Mouse (Mus musculus): ENCODE measurements at regions not wholly inside any gene's neighbourhood (a gene's known extent, or its start where the extent isn't known, plus 50 kb on each side); places are given as distances from the start of the nearest gene placed in this dataset.

DNA sequence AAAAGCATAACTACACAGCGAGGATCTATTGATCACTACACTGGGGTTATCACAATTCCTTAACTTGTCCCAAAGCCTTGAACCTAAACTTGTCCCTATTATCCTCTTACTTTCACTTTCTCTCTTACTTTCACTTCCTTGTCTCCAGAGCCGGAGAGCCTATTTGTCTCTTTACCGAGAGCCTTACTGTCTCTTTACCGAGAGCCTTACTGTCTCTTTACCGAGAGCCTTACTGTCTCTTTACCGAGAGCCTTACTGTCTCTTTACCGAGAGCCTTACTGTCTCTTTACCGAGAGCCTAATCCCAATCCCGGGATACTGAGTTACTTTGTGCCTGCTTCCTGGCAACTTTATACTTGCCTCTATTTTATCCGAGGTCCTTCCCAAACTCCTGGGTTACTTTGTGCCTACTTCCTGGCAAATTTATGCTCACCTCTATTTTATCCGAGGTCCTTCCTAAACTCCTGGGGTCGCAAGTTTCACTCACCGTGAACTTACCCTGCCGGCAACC lies 335.3 kb upstream of the Ccng1 start:
- peak in 1 of 2 experiments; percentile 3 for DNase-seq (ENCODE audit: low spot score in 2 of 2)

DNA sequence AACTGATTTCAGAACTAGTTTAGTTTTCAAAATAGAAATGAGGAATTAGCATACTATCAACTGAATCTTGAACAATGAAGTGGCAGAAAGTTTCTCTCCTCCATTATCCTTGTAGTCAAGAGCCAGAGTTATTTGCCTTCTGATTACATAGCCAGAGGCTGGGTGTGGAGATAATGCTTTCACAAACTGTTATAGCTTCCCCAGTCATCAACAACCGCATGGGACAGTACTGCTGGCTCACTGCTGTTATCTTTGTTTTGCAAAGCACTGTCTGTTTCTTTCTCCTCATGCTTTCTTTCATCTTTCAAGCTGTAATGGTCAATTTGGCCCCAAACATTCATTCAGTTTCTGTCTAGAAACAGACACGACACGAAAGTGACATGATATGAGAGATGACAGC lies 308.5 kb upstream of the Ccng1 start:
- no peak for DNase-seq (ENCODE audit: low spot score in 2 of 2)

DNA sequence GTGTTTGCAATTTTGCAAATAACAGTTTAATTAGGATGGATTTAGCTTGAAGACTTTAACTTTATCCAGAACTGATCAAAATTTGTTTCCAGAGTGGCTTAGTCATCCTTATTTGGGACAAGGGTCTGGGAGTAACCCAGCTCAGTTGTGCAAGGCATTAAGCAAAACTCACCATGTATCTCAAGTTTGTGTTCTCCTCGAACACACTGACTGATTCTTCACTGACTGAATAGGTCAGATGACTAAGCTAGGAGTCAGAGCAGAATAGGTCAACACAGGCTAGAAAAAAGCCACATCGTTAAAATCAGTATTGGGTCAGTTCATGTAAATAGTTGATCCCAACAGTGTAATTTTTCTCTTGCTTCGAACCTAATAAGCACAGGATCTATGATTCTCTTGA lies 302.7 kb upstream of the Ccng1 start:
- no peak for DNase-seq (ENCODE audit: low spot score in 2 of 2)

DNA sequence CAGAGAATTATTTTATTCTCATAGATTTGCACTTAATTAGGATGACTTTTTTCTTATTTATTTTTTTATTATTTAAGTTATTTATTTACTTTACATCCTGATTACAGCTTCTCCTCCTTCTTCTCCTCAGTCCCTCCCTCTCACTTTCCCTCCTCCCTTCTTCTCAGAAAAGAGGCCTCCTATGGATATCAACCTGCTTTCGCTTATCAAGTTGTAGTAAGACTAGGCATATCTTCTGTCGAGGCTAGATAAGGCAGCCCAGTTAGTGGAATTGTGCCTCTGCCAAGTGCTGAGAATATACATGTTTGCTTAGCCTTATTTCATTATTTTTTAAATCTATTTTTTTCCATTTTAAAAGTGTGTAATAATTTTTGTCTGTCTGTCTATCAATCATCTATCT lies 274.9 kb upstream of the Ccng1 start:
- no peak for DNase-seq (ENCODE audit: low spot score in 2 of 2)

DNA sequence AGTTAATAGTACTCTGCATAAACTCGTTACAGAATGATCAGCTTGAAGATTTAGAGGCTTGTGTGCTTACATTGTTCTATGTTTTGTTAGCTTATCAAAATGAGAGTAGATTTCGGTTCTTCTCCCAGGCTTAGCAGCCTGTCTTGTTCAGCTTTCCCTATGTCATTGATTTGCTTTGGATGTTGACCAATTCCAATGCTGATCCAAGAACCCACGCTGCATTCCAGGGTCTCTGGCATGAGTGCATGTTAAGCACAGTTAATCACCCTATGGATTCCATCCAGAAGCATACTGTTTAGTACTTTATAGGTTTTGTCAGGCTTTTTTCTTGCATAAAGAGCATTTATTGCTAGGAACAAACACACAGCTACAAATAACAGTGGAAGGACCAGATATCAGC lies 255.0 kb upstream of the Ccng1 start:
- DNase-seq (ENCODE audit: low spot score in 2 of 2) = no peak

DNA sequence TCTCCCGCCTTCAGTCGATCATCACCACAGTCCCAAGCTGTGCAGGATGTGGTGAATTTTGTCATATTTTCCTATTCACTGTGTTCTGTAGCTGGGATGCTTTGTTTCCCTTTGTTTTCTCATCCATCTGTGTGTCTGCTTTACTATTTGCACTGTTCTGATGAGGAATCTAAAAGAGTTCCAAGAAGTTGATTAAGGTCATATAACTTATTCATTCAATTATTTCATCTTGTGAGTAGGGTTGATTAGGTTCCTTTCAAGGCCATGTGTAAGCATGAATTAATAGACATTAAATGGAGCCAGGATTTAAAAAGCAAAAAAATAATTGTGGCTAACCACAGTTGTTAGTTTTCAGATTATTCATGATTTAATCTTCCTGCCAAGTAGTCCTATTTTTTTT lies 217.7 kb upstream of the Ccng1 start:
- DNase-seq (ENCODE audit: low spot score in 2 of 2) = no peak

DNA sequence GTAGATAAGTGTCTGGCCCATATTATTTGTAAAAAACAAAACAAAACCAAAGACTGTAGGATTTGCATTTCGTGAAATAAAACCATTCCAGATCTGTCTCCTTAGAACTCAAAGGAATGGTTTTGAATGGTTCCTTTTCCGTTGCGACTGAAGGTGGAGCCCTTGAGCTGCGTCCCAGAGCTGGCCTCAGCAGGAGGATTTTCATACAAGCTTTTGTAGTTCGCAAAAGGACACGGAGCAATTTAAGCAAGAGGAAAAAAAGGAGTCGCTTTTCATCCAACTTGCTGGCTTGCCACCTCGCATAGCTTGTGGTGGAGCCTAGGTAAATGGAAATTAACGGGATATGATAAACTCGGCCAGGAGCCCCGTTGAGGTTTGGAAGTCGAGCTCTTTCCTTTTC lies 172.1 kb upstream of the Ccng1 start:
- DNase-seq (ENCODE audit: low spot score in 2 of 2) = peak in 1 of 2 experiments; percentile 6

DNA sequence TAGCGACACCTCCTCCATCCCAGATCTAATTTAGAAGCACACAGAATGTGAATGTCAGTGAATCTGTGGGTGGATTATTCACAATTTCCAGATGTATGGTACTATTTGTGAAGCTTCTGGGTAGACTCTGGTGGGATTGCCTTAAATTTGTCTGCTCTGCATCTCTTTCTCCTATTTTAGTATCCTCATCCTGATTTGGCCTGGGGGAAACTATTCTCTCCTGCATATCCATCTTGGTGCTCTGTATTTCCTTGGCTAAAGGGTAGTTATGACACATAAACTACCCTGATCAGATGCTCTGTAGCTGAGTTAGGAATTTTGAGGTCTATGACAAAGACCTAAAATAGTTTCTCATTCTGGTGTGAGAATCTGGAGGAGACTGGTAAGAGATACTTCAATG lies 136.4 kb upstream of the Ccng1 start:
- no peak for DNase-seq (ENCODE audit: low spot score in 2 of 2)

DNA sequence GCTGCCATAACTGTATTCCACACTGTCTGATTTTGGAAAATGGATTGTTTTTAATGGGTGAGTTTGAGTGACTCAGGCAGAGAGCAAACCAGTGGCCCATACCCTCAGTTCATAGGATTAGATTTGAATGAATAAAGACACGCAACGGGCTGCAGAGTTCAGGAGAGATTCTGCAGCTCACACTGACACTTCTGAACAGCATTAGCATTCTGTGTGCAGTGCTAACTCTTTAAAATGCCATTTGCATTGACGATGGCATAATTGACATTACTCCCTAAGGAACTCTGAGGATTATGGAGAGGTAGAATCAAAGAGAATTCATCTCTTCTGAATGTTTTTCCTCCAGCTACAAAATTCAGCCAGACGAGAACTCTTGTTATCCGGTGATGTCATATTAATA lies 129.4 kb upstream of the Ccng1 start:
- no peak for DNase-seq (ENCODE audit: low spot score in 2 of 2)

DNA sequence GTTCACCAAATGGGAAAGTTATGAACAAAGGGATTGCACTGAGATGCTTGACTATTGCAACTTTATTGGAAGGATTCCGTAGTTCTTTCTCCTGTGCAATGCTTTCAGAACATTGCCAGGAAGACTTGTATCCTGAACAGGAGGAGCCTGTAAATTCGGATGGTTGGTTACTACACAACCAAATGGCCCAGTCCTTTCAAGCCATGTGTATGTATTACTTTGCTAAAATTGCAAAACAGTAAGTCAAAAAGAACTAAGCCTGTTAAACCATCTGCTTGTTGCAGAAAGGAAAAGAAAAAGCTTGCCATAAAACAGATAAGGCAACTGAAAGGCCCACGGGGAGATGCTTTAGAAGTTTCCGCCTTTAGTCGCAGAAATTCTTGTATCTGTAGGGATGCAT lies 124.5 kb upstream of the Ccng1 start:
- no peak for DNase-seq (ENCODE audit: low spot score in 2 of 2)

DNA sequence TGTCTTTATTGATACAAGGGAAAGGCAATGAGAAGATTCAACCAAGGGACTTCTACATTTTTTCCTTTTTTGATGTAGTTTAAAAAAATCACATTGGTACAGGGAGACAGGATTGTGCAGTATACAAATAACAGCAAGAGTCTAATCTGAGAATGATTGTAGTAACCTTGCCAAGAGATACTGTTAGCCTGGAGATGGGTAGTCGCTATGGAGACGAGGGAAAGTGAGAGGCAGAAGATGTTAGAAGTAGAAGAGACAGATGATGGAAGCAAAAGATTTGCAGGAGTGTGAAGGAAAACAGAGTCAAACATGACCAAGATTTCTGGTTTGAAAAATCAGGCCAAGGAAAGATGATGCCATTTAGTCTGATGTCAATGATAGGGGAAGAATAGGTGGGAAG lies 117.9 kb upstream of the Ccng1 start:
- DNase-seq (ENCODE audit: low spot score in 2 of 2) = no peak

DNA sequence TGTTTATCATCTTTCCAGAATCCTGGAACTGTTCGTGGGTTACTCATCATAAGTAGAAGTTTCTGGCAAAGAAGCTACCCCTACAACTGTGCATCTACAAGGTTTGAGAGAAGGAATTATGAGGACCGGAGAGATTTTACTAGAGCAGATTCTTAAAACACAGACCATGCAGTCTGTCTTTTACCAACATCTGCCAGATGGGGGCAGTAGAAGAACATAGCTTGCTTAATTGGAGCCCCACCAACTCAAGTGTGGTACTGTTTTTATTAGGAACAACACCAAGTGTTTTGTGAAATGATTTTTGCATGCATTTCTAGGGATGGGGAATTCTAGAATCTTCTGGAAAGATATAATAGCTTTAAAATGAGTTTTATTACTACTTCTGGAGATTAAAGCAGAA lies 110.6 kb upstream of the Ccng1 start:
- no peak for DNase-seq (ENCODE audit: low spot score in 2 of 2)

DNA sequence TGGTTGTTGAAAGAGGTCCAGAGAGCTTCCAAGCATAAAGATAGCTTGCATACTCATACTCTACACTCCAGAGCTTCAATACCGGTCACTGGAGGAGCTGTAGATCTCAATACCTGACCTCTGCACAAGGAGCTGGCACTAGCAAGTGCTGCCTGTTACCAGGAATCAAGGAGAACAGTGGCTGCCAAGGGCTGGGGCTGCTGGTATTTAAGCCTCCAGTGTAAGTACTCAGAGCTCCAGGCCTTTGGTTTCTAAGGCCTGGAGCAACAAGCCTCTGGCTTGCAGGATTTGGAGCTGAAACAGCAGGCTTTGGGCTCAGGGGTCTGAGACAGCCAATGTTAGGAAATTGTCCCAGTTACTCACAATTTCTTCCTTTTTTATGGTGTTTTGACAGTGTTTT lies 96.2 kb upstream of the Ccng1 start:
- DNase-seq (ENCODE audit: low spot score in 2 of 2) = no peak

DNA sequence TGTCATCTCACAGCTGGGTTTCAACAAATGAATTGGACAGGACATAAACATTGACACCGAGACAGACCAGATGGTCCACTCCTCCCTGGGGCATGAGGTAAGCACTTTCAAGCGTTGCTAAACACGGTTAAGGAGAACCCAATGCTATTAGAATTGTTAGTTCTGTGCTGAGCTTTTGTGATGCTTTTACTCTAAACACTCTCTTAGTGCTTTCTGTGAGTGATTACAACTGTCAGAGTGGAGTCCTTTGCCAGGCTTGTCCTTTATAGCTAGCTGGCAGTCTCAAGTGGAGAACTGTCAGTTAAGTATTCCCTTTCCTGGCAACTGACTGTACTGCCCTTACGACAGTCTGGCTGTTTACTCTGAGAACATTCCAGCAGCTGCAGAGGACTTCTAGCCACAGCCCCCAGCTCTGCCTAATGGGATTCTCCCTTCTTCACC lies 95.6 kb upstream of the Ccng1 start:
- DNase-seq (ENCODE audit: low spot score in 2 of 2) = no peak

DNA sequence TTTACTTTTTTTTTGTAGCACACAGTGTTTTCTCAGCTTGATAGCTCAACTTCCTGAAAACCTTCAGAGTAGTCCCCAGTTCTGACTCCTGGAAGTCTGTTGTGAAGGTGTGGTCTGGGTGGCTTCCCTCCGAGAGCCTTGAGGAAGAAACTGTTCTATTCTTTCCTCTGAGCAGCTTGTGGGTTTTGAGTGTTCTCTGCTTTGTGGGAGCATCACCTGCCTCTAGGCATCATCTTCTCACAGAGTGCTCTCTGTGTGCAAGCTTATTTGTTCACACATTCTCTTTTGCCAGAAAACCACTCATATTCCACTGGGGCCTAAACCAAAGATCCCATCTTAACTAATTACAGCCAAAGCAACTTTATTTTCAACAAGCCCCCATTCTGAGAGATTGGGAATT lies 91.5 kb upstream of the Ccng1 start:
- DNase-seq (ENCODE audit: low spot score in 2 of 2) = no peak

DNA sequence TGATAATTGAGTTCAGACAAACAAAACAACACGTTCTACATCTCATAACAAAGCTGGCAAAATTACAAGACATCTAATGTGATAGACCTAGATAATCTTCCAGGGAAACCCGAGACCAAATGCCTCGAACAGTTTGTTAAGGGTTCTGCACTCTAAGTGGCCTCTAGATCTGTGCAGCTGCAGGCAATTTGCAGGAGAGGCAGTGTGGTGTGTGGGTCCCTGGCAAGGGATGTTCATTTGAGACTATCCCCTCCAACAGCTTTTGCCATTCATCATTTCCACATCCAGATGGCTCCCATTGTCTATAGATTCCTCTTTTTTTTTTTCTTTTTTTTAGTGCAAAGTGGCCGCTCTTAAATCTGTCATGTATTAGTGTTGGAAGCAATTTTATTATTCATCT lies 80.3 kb upstream of the Ccng1 start:
- DNase-seq (ENCODE audit: low spot score in 2 of 2) = no peak
